Mouse (Mus musculus) stomach, postnatal 0 days (tissue): ENCODE results near the gene Fen1. TPM values are rescaled to one million over a fixed set of nuclear protein-coding genes. Genes with fewer than 3 reads are reported as not detected.
"Not testable (repeated sequence)": the region's sequence is repeated elsewhere in the genome, so short reads cannot be mapped to it uniquely, and the experiment has no call there.

Source experiments
- ATAC-seq: fragments of 200-750 bp; cut with Nextera tagmentation; 2 replicates; pipeline ENCODE4 v1.8.0; 2017; ENCODE audit not compliant: low FRiP score, low TSS enrichment
- DNase-seq: peaks from one replicate; pipeline ENCODE4 v3.0.0-alpha.2; 2016; ENCODE audit warnings: low spot score
- H3K27ac ChIP-seq: fragments of 300-500 bp; sonication (generic); replicated peaks from 2 replicates; pipeline ENCODE4 v1.5.1; 2014; ENCODE audit warnings: mild to moderate bottlenecking, control low read depth
- H3K27me3 ChIP-seq: fragments of 300-500 bp; sonication (generic); 2 replicates; pipeline ENCODE4 v1.6.1; 2014; ENCODE audit warnings: low read length; ENCODE audit not compliant: control insufficient read depth, insufficient read depth
- H3K36me3 ChIP-seq: fragments of 300-500 bp; sonication (generic); 2 replicates; pipeline ENCODE4 v1.6.1; 2014; ENCODE audit warnings: low read length, mixed read lengths; ENCODE audit not compliant: control insufficient read depth, insufficient read depth
- H3K4me1 ChIP-seq: fragments of 300-500 bp; sonication (generic); replicated peaks from 2 replicates; pipeline ENCODE4 v1.6.1; 2014; ENCODE audit warnings: antibody characterized with exemption; ENCODE audit not compliant: control insufficient read depth, insufficient read depth
- H3K4me2 ChIP-seq: fragments of 300-500 bp; sonication (generic); replicated peaks from 2 replicates; pipeline ENCODE4 v1.6.1; 2014; ENCODE audit warnings: low read depth, mild to moderate bottlenecking, control low read depth, moderate library complexity
- H3K4me3 ChIP-seq: fragments of 300-500 bp; sonication (generic); 2 replicates; pipeline ENCODE4 v1.5.1; 2014; ENCODE audit warnings: low read depth, low read length, control low read depth
- H3K9ac ChIP-seq: fragments of 300-500 bp; sonication (generic); 2 replicates; pipeline ENCODE4 v1.6.1; 2014; ENCODE audit warnings: mild to moderate bottlenecking, low read length, control low read depth, mixed read lengths
- H3K9me3 ChIP-seq: fragments of 300-500 bp; sonication (generic); 2 replicates; pipeline ENCODE4 v1.6.1; 2016; ENCODE audit warnings: low read length; ENCODE audit not compliant: control insufficient read depth
- CTCF ChIP-seq: IDR thresholded peaks from 2 replicates; pipeline ENCODE4 v1.5.1; 2016; ENCODE audit warnings: antibody characterized with exemption, low read depth, mild to moderate bottlenecking, moderate library complexity
- EP300 ChIP-seq: optimal IDR thresholded peaks from 2 replicates; pipeline ENCODE3; 2016; ENCODE audit warnings: antibody characterized with exemption
- WGBS: fragments of 180-500 bp; shearing (Covaris S2); extraction: QIAGEN DNeasy Blood & Tissue Kit; methylation state at CpG from one replicate; pipeline ENCODE4 v1.1.7; 2014; 5-methylcytosine and 5-hydroxymethylcytosine counted together
- polyA plus RNA-seq: library from polyadenylated mRNA; unstranded; fragments of >200 nt; fragmentation: Nextera tagmentation; extraction: Ambion mirVana; gene quantifications from 2 replicates; pipeline ENCODE4 v1.2.1, GENCODE M21; 2015

Fen1 gene
- polyA plus RNA-seq, 1 experiment from 2014 or later = 29.2 TPM

GRCm38 (mm10) chr19:10173844-10174539 is 30.0 kb downstream of the Fen1 start:
- DNase-seq (no peak), ATAC-seq (peak; percentile 34; the same call in 1 of the 2 replicates)
- 87% methylated on average over 7 of the region's 7 CpGs for WGBS

GRCm38 (mm10) chr19:10173116-10173718 is 30.8 kb downstream of the Fen1 start:
- no peaks in the 10 kb centered on the region for H3K36me3 ChIP-seq
- 61% methylated on average over 5 of the region's 5 CpGs for WGBS
- H3K4me3 ChIP-seq = no peak overlapping the region
- ATAC-seq (peak; percentile 87), DNase-seq (peak; percentile 59)
- TF ChIP-seq CTCF (no peak), EP300 (no peak)
- H3K4me2 ChIP-seq = no peak overlapping the region
- no peak overlapping the region for H3K9ac ChIP-seq
- H3K27me3 ChIP-seq = no peaks in the 10 kb centered on the region
- no peaks in the 10 kb centered on the region for H3K9me3 ChIP-seq
- no peaks in the 10 kb centered on the region for H3K4me1 ChIP-seq
- peak overlapping the region; percentile 63 for H3K27ac ChIP-seq

More at GRCm38 (mm10) chr19:10173844-10174539, 30.0 kb downstream of the Fen1 start:
- Histone ChIP-seq H3K4me3 (no peak overlapping the region), H3K9me3 (no peaks in the 10 kb centered on the region), H3K27me3 (no peaks in the 10 kb centered on the region), H3K36me3 (no peaks in the 10 kb centered on the region), H3K27ac (no peak overlapping the region), H3K4me1 (no peaks in the 10 kb centered on the region), H3K9ac (no peak overlapping the region), H3K4me2 (no peak overlapping the region)
- no peak for TF ChIP-seq EP300
- no peak for TF ChIP-seq CTCF

GRCm38 (mm10) chr19:10171846-10172245 is 32.1 kb downstream of the Fen1 start:
- TF ChIP-seq CTCF (no peak), EP300 (no peak)
- DNase-seq = no peak
- Histone ChIP-seq H3K9ac (no peak overlapping the region), H3K4me3 (no peak overlapping the region), H3K4me1 (no peaks in the 10 kb centered on the region), H3K27me3 (no peaks in the 10 kb centered on the region), H3K4me2 (no peak overlapping the region), H3K9me3 (no peaks in the 10 kb centered on the region), H3K36me3 (no peaks in the 10 kb centered on the region), H3K27ac (no peak overlapping the region)
- ATAC-seq = no peak

- no peaks in the 10 kb centered on the region for H3K4me1 ChIP-seq
- no peak for DNase-seq
- TF ChIP-seq CTCF (no peak), EP300 (no peak)
- ATAC-seq = no peak
- H3K9ac ChIP-seq = no peak overlapping the region
- H3K27me3 ChIP-seq = no peaks in the 10 kb centered on the region
- WGBS = 74% methylated on average over 7 of the region's 7 CpGs
- H3K9me3 ChIP-seq = no peaks in the 10 kb centered on the region
- no peaks in the 10 kb centered on the region for H3K36me3 ChIP-seq
- H3K27ac ChIP-seq = no peak overlapping the region
- H3K4me2 ChIP-seq = no peak overlapping the region
- no peak overlapping the region for H3K4me3 ChIP-seq
Observed at GRCm38 (mm10) chr19:10171359-10171758, 32.6 kb downstream of the Fen1 start.

GRCm38 (mm10) chr19:10170466-10170865 is 33.5 kb downstream of the Fen1 start:
- Histone ChIP-seq H3K4me1 (no peaks in the 10 kb centered on the region), H3K9me3 (no peaks in the 10 kb centered on the region), H3K9ac (no peak overlapping the region), H3K27ac (no peak overlapping the region), H3K4me2 (no peak overlapping the region), H3K4me3 (no peak overlapping the region), H3K27me3 (no peaks in the 10 kb centered on the region), H3K36me3 (no peaks in the 10 kb centered on the region)
- ATAC-seq (no peak), DNase-seq (no peak)
- TF ChIP-seq CTCF = no peak
- TF ChIP-seq EP300 = no peak
- WGBS = 28% methylated on average over 1 of the region's 1 CpGs

GRCm38 (mm10) chr19:10169692-10170330 is 34.2 kb downstream of the Fen1 start:
- not testable (repeated sequence) for H3K27me3 ChIP-seq, H3K4me2 ChIP-seq, H3K36me3 ChIP-seq, H3K9me3 ChIP-seq, DNase-seq, ATAC-seq, H3K4me3 ChIP-seq, H3K9ac ChIP-seq, H3K27ac ChIP-seq, H3K4me1 ChIP-seq
- 89% methylated on average over 3 of the region's 3 CpGs for WGBS
